Mouse (Mus musculus): ENCODE results near the gene Gm29133.

DNA sequence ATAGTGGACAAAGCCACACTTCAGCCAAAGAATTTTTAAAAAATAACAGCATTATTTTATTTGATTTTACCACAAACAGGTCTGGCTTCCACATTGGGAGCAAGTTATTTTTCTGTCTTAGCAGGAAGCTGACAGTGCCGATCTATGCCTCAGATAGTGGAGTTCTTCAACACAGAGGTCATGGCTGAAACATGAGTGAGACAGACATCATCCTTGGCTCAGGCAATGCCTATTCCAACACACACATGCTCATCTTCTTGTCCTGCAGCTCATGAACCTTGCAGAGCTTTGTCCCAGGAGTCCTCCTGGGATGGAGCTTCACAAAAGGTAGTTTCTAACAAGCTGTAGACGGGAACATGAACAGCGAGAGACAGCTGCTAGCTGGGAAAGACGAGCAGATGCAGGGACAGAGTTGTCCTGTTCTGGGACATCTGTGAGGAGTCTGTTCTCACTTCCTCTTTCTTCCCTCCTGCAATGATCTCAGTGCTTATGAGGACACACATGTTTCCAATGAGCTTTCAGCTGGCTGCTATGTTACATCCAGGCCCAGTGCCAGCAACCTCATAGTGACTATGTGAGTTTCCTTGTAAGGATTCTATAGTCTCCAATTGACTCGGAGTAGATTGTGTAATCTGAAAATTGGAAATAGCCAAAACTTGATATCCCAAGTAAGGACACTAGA is 87.4 kb downstream of the Gm29133 start:
- TF ChIP-seq CEBPB (IDR thresholded peaks at IDR 0.05; ENCODE audit: low read depth) (no peak), CTCF (IDR thresholded peaks at IDR 0.05; ENCODE audit: control insufficient read depth, insufficient read depth, insufficient read length) (no peak), MAX (IDR thresholded peaks at IDR 0.05) (no peak), MYOD1 (IDR thresholded peaks at IDR 0.05; ENCODE audit: control insufficient read depth, insufficient read length, low read depth) (no peak), USF1 (IDR thresholded peaks at IDR 0.05; ENCODE audit: low read depth) (no peak), MYOG (IDR thresholded peaks at IDR 0.05; ENCODE audit: control insufficient read depth, extremely low read depth, insufficient read length) (no peak), FOSL1 (IDR thresholded peaks at IDR 0.05; ENCODE audit: insufficient read depth, low read length, poor library complexity, severe bottlenecking) (no peak)
